Mouse (Mus musculus): ENCODE measurements around the gene Macc1. TPM values are rescaled to one million over a fixed set of nuclear protein-coding genes. Genes with fewer than 3 reads are reported as not detected.

Macc1 gene
- polyA plus RNA-seq, 1 experiment from 2014 or later = 1.6 TPM

GRCm38 (mm10) chr12:119398046-119398659 lies 84.1 kb downstream of the Macc1 start:
- ATAC-seq (ENCODE audit: low read depth) = no peak
- no peaks in the 10 kb centered on the region for H3K9me3 ChIP-seq (ENCODE audit: control insufficient read depth, low read length)
- no peaks in the 10 kb centered on the region for H3K36me3 ChIP-seq (ENCODE audit: control insufficient read depth, insufficient read depth, low read length)
- H3K4me2 ChIP-seq (ENCODE audit: low read depth, low read length) = no peak overlapping the region
- H3K9ac ChIP-seq (ENCODE audit: low read depth, low read length) = no peak overlapping the region
- H3K4me1 ChIP-seq (ENCODE audit: control insufficient read depth, insufficient read depth, low read length) = no peaks in the 10 kb centered on the region
- H3K4me3 ChIP-seq (ENCODE audit: low read depth, low read length) = no peak overlapping the region
- 83% methylated on average over 2 of the region's 2 CpGs for WGBS
- H3K27me3 ChIP-seq (replicated peaks; ENCODE audit: control insufficient read depth, insufficient read depth, low read length) = no peaks in the 10 kb centered on the region
- H3K27ac ChIP-seq (replicated peaks; ENCODE audit: low read depth, low read length) = no peak overlapping the region
- DNase-seq (ENCODE audit: low spot score) = no peak

- WGBS = 85% methylated on average over 1 of the region's 1 CpGs
- DNase-seq (ENCODE audit: low spot score) = no peak
- no peak overlapping the region for H3K4me2 ChIP-seq (ENCODE audit: low read depth, low read length)
Observed at GRCm38 (mm10) chr12:119402273-119402672, 88.2 kb downstream of the Macc1 start.

GRCm38 (mm10) chr12:119402796-119403195 lies 88.7 kb downstream of the Macc1 start:
- H3K9ac ChIP-seq (ENCODE audit: low read depth, low read length) = no peak overlapping the region
- H3K27ac ChIP-seq (replicated peaks; ENCODE audit: low read depth, low read length) = no peak overlapping the region
- no peaks in the 10 kb centered on the region for H3K9me3 ChIP-seq (ENCODE audit: control insufficient read depth, low read length)
- DNase-seq (ENCODE audit: low spot score) = no peak
- no peak overlapping the region for H3K4me2 ChIP-seq (ENCODE audit: low read depth, low read length)
- no peaks in the 10 kb centered on the region for H3K36me3 ChIP-seq (ENCODE audit: control insufficient read depth, insufficient read depth, low read length)
- H3K4me3 ChIP-seq (ENCODE audit: low read depth, low read length) = no peak overlapping the region
- H3K27me3 ChIP-seq (replicated peaks; ENCODE audit: control insufficient read depth, insufficient read depth, low read length) = no peaks in the 10 kb centered on the region
- 41% methylated on average over 3 of the region's 3 CpGs for WGBS
- no peaks in the 10 kb centered on the region for H3K4me1 ChIP-seq (ENCODE audit: control insufficient read depth, insufficient read depth, low read length)
- no peak for ATAC-seq (ENCODE audit: low read depth)

More at GRCm38 (mm10) chr12:119402273-119402672, 88.2 kb downstream of the Macc1 start:
- no peak for ATAC-seq (ENCODE audit: low read depth)
- Histone ChIP-seq H3K27me3 (replicated peaks; ENCODE audit: control insufficient read depth, insufficient read depth, low read length) (no peaks in the 10 kb centered on the region), H3K9me3 (ENCODE audit: control insufficient read depth, low read length) (no peaks in the 10 kb centered on the region), H3K36me3 (ENCODE audit: control insufficient read depth, insufficient read depth, low read length) (no peaks in the 10 kb centered on the region), H3K27ac (replicated peaks; ENCODE audit: low read depth, low read length) (no peak overlapping the region), H3K9ac (ENCODE audit: low read depth, low read length) (no peak overlapping the region), H3K4me3 (ENCODE audit: low read depth, low read length) (no peak overlapping the region), H3K4me1 (ENCODE audit: control insufficient read depth, insufficient read depth, low read length) (no peaks in the 10 kb centered on the region)

- ATAC-seq (ENCODE audit: low read depth) (no peak), DNase-seq (ENCODE audit: low spot score) (no peak)
- Histone ChIP-seq H3K36me3 (ENCODE audit: control insufficient read depth, insufficient read depth, low read length) (no peaks in the 10 kb centered on the region), H3K4me2 (ENCODE audit: low read depth, low read length) (no peak overlapping the region), H3K4me1 (ENCODE audit: control insufficient read depth, insufficient read depth, low read length) (no peaks in the 10 kb centered on the region), H3K27ac (replicated peaks; ENCODE audit: low read depth, low read length) (no peak overlapping the region), H3K9me3 (ENCODE audit: control insufficient read depth, low read length) (no peaks in the 10 kb centered on the region), H3K9ac (ENCODE audit: low read depth, low read length) (no peak overlapping the region), H3K27me3 (replicated peaks; ENCODE audit: control insufficient read depth, insufficient read depth, low read length) (no peaks in the 10 kb centered on the region), H3K4me3 (ENCODE audit: low read depth, low read length) (no peak overlapping the region)
- 78% methylated on average over 1 of the region's 1 CpGs for WGBS
Observed at GRCm38 (mm10) chr12:119404810-119405209, 90.7 kb downstream of the Macc1 start.

GRCm38 (mm10) chr12:119410522-119410921 lies 96.5 kb downstream of the Macc1 start:
- Histone ChIP-seq H3K4me3 (ENCODE audit: low read depth, low read length) (no peak overlapping the region), H3K27me3 (replicated peaks; ENCODE audit: control insufficient read depth, insufficient read depth, low read length) (no peaks in the 10 kb centered on the region), H3K9ac (ENCODE audit: low read depth, low read length) (no peak overlapping the region), H3K36me3 (ENCODE audit: control insufficient read depth, insufficient read depth, low read length) (no peaks in the 10 kb centered on the region), H3K9me3 (ENCODE audit: control insufficient read depth, low read length) (no peaks in the 10 kb centered on the region), H3K4me2 (ENCODE audit: low read depth, low read length) (no peak overlapping the region), H3K27ac (replicated peaks; ENCODE audit: low read depth, low read length) (no peak overlapping the region), H3K4me1 (ENCODE audit: control insufficient read depth, insufficient read depth, low read length) (no peaks in the 10 kb centered on the region)
- ATAC-seq (ENCODE audit: low read depth) (no peak), DNase-seq (ENCODE audit: low spot score) (no peak)

- Histone ChIP-seq H3K27me3 (replicated peaks; ENCODE audit: control insufficient read depth, insufficient read depth, low read length) (no peaks in the 10 kb centered on the region), H3K4me2 (ENCODE audit: low read depth, low read length) (no peak overlapping the region), H3K4me1 (ENCODE audit: control insufficient read depth, insufficient read depth, low read length) (no peaks in the 10 kb centered on the region), H3K4me3 (ENCODE audit: low read depth, low read length) (no peak overlapping the region), H3K9me3 (ENCODE audit: control insufficient read depth, low read length) (no peaks in the 10 kb centered on the region), H3K27ac (replicated peaks; ENCODE audit: low read depth, low read length) (no peak overlapping the region), H3K9ac (ENCODE audit: low read depth, low read length) (no peak overlapping the region), H3K36me3 (ENCODE audit: control insufficient read depth, insufficient read depth, low read length) (no peaks in the 10 kb centered on the region)
- no peak for ATAC-seq (ENCODE audit: low read depth)
- WGBS = 79% methylated on average over 2 of the region's 2 CpGs
- no peak for DNase-seq (ENCODE audit: low spot score)
Observed at GRCm38 (mm10) chr12:119410956-119411355, 96.9 kb downstream of the Macc1 start.

- 85% methylated on average over 2 of the region's 2 CpGs for WGBS
- H3K4me1 ChIP-seq (ENCODE audit: control insufficient read depth, insufficient read depth, low read length) = no peaks in the 10 kb centered on the region
- no peaks in the 10 kb centered on the region for H3K9me3 ChIP-seq (ENCODE audit: control insufficient read depth, low read length)
- no peak overlapping the region for H3K4me2 ChIP-seq (ENCODE audit: low read depth, low read length)
- H3K27ac ChIP-seq (replicated peaks; ENCODE audit: low read depth, low read length) = no peak overlapping the region
- ATAC-seq (ENCODE audit: low read depth) = no peak
- H3K36me3 ChIP-seq (ENCODE audit: control insufficient read depth, insufficient read depth, low read length) = no peaks in the 10 kb centered on the region
- H3K27me3 ChIP-seq (replicated peaks; ENCODE audit: control insufficient read depth, insufficient read depth, low read length) = no peaks in the 10 kb centered on the region
- no peak overlapping the region for H3K9ac ChIP-seq (ENCODE audit: low read depth, low read length)
- DNase-seq (ENCODE audit: low spot score) = no peak
- no peak overlapping the region for H3K4me3 ChIP-seq (ENCODE audit: low read depth, low read length)
Observed at GRCm38 (mm10) chr12:119411982-119412381, 97.9 kb downstream of the Macc1 start.

- Histone ChIP-seq H3K27ac (replicated peaks; ENCODE audit: low read depth, low read length) (no peak overlapping the region), H3K4me1 (ENCODE audit: control insufficient read depth, insufficient read depth, low read length) (no peaks in the 10 kb centered on the region), H3K36me3 (ENCODE audit: control insufficient read depth, insufficient read depth, low read length) (no peaks in the 10 kb centered on the region), H3K9me3 (ENCODE audit: control insufficient read depth, low read length) (no peaks in the 10 kb centered on the region), H3K4me2 (ENCODE audit: low read depth, low read length) (no peak overlapping the region), H3K9ac (ENCODE audit: low read depth, low read length) (no peak overlapping the region), H3K4me3 (ENCODE audit: low read depth, low read length) (no peak overlapping the region), H3K27me3 (replicated peaks; ENCODE audit: control insufficient read depth, insufficient read depth, low read length) (no peaks in the 10 kb centered on the region)
- ATAC-seq (ENCODE audit: low read depth) = no peak
- 71% methylated on average over 2 of the region's 2 CpGs for WGBS
- DNase-seq (ENCODE audit: low spot score) = no peak
Observed at GRCm38 (mm10) chr12:119415900-119416299, 101.8 kb downstream of the Macc1 start.

- Histone ChIP-seq H3K9me3 (ENCODE audit: control insufficient read depth, low read length) (no peaks in the 10 kb centered on the region; the same call in 1 of the 2 replicates), H3K4me3 (ENCODE audit: low read depth, low read length) (no peak overlapping the region), H3K9ac (ENCODE audit: low read depth, low read length) (no peak overlapping the region), H3K27ac (replicated peaks; ENCODE audit: low read depth, low read length) (no peak overlapping the region), H3K36me3 (ENCODE audit: control insufficient read depth, insufficient read depth, low read length) (no peaks in the 10 kb centered on the region), H3K4me2 (ENCODE audit: low read depth, low read length) (no peak overlapping the region), H3K4me1 (ENCODE audit: control insufficient read depth, insufficient read depth, low read length) (no peaks in the 10 kb centered on the region), H3K27me3 (replicated peaks; ENCODE audit: control insufficient read depth, insufficient read depth, low read length) (no peaks in the 10 kb centered on the region)
- ATAC-seq (ENCODE audit: low read depth) (no peak), DNase-seq (ENCODE audit: low spot score) (no peak)
- WGBS = 81% methylated on average over 2 of the region's 2 CpGs
Observed at GRCm38 (mm10) chr12:119425749-119426148, 111.7 kb downstream of the Macc1 start.

All from embryonic facial prominence, embryonic 14.5 days (tissue).